Mouse (Mus musculus): Measurements from ENCODE around the gene Smarcb1. TPM values are rescaled to one million over a fixed set of nuclear protein-coding genes. Genes with fewer than 3 reads are reported as not detected.

The Smarcb1 gene
- total and polyA plus RNA-seq, 3 experiments, result 48.4 to 254 (median 55.7) TPM

DNA sequence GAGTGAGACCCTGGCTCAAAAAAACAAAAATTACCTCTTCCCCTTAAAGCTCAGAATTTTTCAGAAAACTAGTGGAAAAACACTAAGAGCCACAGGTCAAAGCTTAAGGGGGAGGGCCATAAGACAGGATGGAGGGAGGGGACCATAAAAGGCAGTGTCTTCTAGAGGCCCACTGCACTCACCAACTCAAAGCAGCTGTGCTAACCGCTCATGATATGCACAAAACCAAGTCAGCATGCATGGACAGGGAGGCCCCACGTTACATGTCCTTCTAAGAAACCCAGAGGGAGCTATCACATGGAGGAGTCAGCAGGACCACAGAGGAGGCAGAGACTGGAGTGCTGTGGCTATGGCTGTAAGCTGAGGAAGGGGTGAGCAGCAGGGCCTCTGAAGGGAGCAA, 10.7 kb downstream of the Smarcb1 start:
- ATAC-seq (ENCODE audit: extremely low read depth, insufficient number of reproducible peaks, low FRiP score, poor library complexity, severe bottlenecking) (no peak), DNase-seq (ENCODE audit: low spot score) (no peak)
- Histone ChIP-seq H3K4me1 (ENCODE audit: insufficient read depth, low read depth, low read length) (peaks cover 3% of the 10 kb centered on the region; the same call in 1 of the 2 replicates), H3K27me3 (ENCODE audit: insufficient read depth, low read length) (no peaks in the 10 kb centered on the region), H3K36me3 (replicated peaks) (peaks cover 89% of the 10 kb centered on the region), H3K9me3 (replicated peaks) (no peaks in the 10 kb centered on the region), H3K4me3 (ENCODE audit: low read depth, low read length) (no peak overlapping the region)
- TF ChIP-seq GATA2 (IDR thresholded peaks at IDR 0.05; ENCODE audit: borderline replicate concordance, low read depth, low read length) (no peak), GATA1 (IDR thresholded peaks at IDR 0.05; ENCODE audit: borderline replicate concordance, low read length) (no peak), CTCF (IDR thresholded peaks at IDR 0.05; ENCODE audit: low read depth, low read length) (no peak), POLR2AphosphoS5 (IDR thresholded peaks at IDR 0.05; ENCODE audit: insufficient replicate concordance, low read depth, low read length) (no peak), TAL1 (conservative IDR thresholded peaks at IDR 0.05; ENCODE audit: low read depth, low read length) (no peak)

DNA sequence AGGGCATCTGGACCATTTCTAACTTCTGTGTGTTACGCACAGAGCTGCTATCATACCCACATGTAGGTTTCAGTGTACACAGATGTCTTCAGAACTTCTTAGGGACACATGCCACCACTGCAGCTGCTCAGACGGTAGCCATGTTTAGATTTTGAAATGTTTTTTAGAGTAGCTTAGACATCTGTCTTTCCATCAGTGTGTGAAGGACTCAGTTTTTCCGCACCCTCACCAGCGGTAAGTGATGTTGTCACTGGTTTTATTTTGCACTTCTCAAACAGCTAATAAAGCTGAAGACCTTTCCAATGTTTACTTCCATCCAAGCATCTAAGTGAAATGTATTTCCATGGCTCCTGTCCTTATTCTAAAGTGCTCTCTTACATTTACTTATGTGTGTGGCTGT, 14.5 kb downstream of the Smarcb1 start:
- Histone ChIP-seq H3K9me3 (replicated peaks) (no peaks in the 10 kb centered on the region), H3K27me3 (ENCODE audit: insufficient read depth, low read length) (no peaks in the 10 kb centered on the region), H3K36me3 (replicated peaks) (peaks cover 94% of the 10 kb centered on the region), H3K4me1 (ENCODE audit: insufficient read depth, low read depth, low read length) (peaks cover 5% of the 10 kb centered on the region; the same call in 1 of the 2 replicates), H3K4me3 (ENCODE audit: low read depth, low read length) (no peak overlapping the region)
- DNase-seq (ENCODE audit: low spot score) (no peak), ATAC-seq (ENCODE audit: extremely low read depth, insufficient number of reproducible peaks, low FRiP score, poor library complexity, severe bottlenecking) (no peak)
- no peak for TF ChIP-seq POLR2AphosphoS5 (IDR thresholded peaks at IDR 0.05; ENCODE audit: insufficient replicate concordance, low read depth, low read length)
- TF ChIP-seq CTCF (IDR thresholded peaks at IDR 0.05; ENCODE audit: low read depth, low read length), result no peak
- no peak for TF ChIP-seq GATA1 (IDR thresholded peaks at IDR 0.05; ENCODE audit: borderline replicate concordance, low read length)
- no peak for TF ChIP-seq GATA2 (IDR thresholded peaks at IDR 0.05; ENCODE audit: borderline replicate concordance, low read depth, low read length)
- TF ChIP-seq TAL1 (conservative IDR thresholded peaks at IDR 0.05; ENCODE audit: low read depth, low read length), result no peak

DNA sequence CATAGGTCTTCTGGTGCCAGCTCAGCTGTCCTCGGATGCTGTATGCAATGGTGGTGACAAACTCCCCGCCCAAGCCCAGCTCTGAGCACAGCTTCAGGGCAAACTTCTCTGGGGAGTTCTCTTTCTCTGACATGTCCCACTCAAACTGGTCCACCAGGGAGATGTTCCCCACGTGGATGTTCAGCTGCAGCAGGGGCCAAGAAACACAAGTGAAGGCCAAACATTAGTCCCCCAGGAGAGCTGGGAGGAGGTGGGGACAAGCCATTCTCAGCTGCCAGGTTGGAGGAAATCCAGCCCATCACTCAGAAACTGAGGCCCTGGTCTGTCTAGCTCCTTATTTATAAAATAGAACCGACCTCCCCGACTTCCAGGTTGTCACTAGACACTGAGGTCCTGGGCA, 17.0 kb downstream of the Smarcb1 start:
- Histone ChIP-seq H3K36me3 (replicated peaks) (peaks cover 92% of the 10 kb centered on the region), H3K4me3 (ENCODE audit: low read depth, low read length) (no peak overlapping the region), H3K4me1 (ENCODE audit: insufficient read depth, low read depth, low read length) (peaks cover 5% of the 10 kb centered on the region; the same call in 1 of the 2 replicates), H3K27me3 (ENCODE audit: insufficient read depth, low read length) (no peaks in the 10 kb centered on the region), H3K9me3 (replicated peaks) (no peaks in the 10 kb centered on the region)
- DNase-seq (ENCODE audit: low spot score) (no peak), ATAC-seq (ENCODE audit: extremely low read depth, insufficient number of reproducible peaks, low FRiP score, poor library complexity, severe bottlenecking) (no peak)
- no peak for TF ChIP-seq CTCF (IDR thresholded peaks at IDR 0.05; ENCODE audit: low read depth, low read length)
- no peak for TF ChIP-seq TAL1 (conservative IDR thresholded peaks at IDR 0.05; ENCODE audit: low read depth, low read length)
- no peak for TF ChIP-seq GATA1 (IDR thresholded peaks at IDR 0.05; ENCODE audit: borderline replicate concordance, low read length)
- TF ChIP-seq POLR2AphosphoS5 (IDR thresholded peaks at IDR 0.05; ENCODE audit: insufficient replicate concordance, low read depth, low read length), result no peak
- no peak for TF ChIP-seq GATA2 (IDR thresholded peaks at IDR 0.05; ENCODE audit: borderline replicate concordance, low read depth, low read length)

DNA sequence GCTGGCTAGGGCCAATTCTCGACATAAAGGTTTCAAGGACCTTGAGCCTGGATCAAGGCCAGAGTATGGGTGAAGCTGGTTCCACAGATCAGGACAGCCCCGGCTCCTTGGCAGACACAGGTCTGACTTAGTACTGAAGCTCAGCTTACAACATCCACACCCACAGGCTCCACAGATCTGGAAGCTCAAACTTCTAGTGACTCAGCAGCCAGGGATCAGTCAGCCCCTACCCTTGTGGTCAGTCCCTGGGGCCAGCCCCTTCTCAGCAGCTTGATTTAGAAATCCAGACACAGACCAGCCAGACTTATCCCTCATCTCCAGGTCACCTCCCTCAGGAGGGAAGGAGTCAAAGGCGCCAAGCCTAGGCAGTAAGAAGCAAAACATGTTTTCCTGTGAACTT, 22.6 kb downstream of the Smarcb1 start:
- Histone ChIP-seq H3K36me3 (replicated peaks) (peaks cover 99% of the 10 kb centered on the region), H3K4me1 (ENCODE audit: insufficient read depth, low read depth, low read length) (peaks cover 8% of the 10 kb centered on the region)

GRCm38 (mm10) chr10:75898039-75898564, 23.3 kb downstream of the Smarcb1 start:
- no peaks in the 10 kb centered on the region for H3K27me3 ChIP-seq (ENCODE audit: insufficient read depth, low read length)
- no peaks in the 10 kb centered on the region; the same call in none of the 2 replicates for H3K9me3 ChIP-seq (replicated peaks)
- TF ChIP-seq TAL1 (conservative IDR thresholded peaks at IDR 0.05; ENCODE audit: low read depth, low read length) (no peak), GATA1 (IDR thresholded peaks at IDR 0.05; ENCODE audit: borderline replicate concordance, low read length) (no peak), CTCF (IDR thresholded peaks at IDR 0.05; ENCODE audit: low read depth, low read length) (no peak), POLR2AphosphoS5 (IDR thresholded peaks at IDR 0.05; ENCODE audit: insufficient replicate concordance, low read depth, low read length) (no peak), GATA2 (IDR thresholded peaks at IDR 0.05; ENCODE audit: borderline replicate concordance, low read depth, low read length) (no peak)
- H3K4me1 ChIP-seq (ENCODE audit: insufficient read depth, low read depth, low read length), result peaks cover 9% of the 10 kb centered on the region
- H3K4me3 ChIP-seq (ENCODE audit: low read depth, low read length), result no peak overlapping the region
- H3K36me3 ChIP-seq (replicated peaks), result peaks cover 99% of the 10 kb centered on the region
- no peak for ATAC-seq (ENCODE audit: extremely low read depth, insufficient number of reproducible peaks, low FRiP score, poor library complexity, severe bottlenecking)
- no peak for DNase-seq (ENCODE audit: low spot score)

More for the DNA sequence above, 22.6 kb downstream of the Smarcb1 start:
- no peaks in the 10 kb centered on the region for H3K9me3 ChIP-seq (replicated peaks)
- no peak overlapping the region for H3K4me3 ChIP-seq (ENCODE audit: low read depth, low read length)
- DNase-seq (ENCODE audit: low spot score), result no peak
- no peak for ATAC-seq (ENCODE audit: extremely low read depth, insufficient number of reproducible peaks, low FRiP score, poor library complexity, severe bottlenecking)
- TF ChIP-seq GATA1 (IDR thresholded peaks at IDR 0.05; ENCODE audit: borderline replicate concordance, low read length) (no peak), CTCF (IDR thresholded peaks at IDR 0.05; ENCODE audit: low read depth, low read length) (no peak), GATA2 (IDR thresholded peaks at IDR 0.05; ENCODE audit: borderline replicate concordance, low read depth, low read length) (no peak), POLR2AphosphoS5 (IDR thresholded peaks at IDR 0.05; ENCODE audit: insufficient replicate concordance, low read depth, low read length) (no peak), TAL1 (conservative IDR thresholded peaks at IDR 0.05; ENCODE audit: low read depth, low read length) (no peak)
- no peaks in the 10 kb centered on the region for H3K27me3 ChIP-seq (ENCODE audit: insufficient read depth, low read length)

GRCm38 (mm10) chr10:75897373-75897772, 24.0 kb downstream of the Smarcb1 start:
- Histone ChIP-seq H3K9me3 (replicated peaks) (no peaks in the 10 kb centered on the region; the same call in none of the 2 replicates), H3K27me3 (ENCODE audit: insufficient read depth, low read length) (no peaks in the 10 kb centered on the region), H3K36me3 (replicated peaks) (peaks cover 96% of the 10 kb centered on the region), H3K4me1 (ENCODE audit: insufficient read depth, low read depth, low read length) (peaks cover 9% of the 10 kb centered on the region), H3K4me3 (ENCODE audit: low read depth, low read length) (no peak overlapping the region)
- TF ChIP-seq POLR2AphosphoS5 (IDR thresholded peaks at IDR 0.05; ENCODE audit: insufficient replicate concordance, low read depth, low read length) (no peak), CTCF (IDR thresholded peaks at IDR 0.05; ENCODE audit: low read depth, low read length) (peak; percentile 70)
- ATAC-seq (ENCODE audit: extremely low read depth, insufficient number of reproducible peaks, low FRiP score, poor library complexity, severe bottlenecking), result no peak
- DNase-seq (ENCODE audit: low spot score), result no peak
